Mouse (Mus musculus) heart, adult 2 months (tissue): Measurements from ENCODE around the gene Fam160b1. TPM values are rescaled to one million over a fixed set of nuclear protein-coding genes. Genes with fewer than 3 reads are reported as not detected.
A peak's percentile ranks its signal among the peaks of the same experiment; 100 is the strongest.

Experiments used
- DNase-seq, 2 experiments: peaks; one replicate each; pipeline ENCODE4 v3.0.0; 2021
- H3K27ac ChIP-seq: fragments of 200-600 bp; 2 replicates; pipeline ENCODE4 v1.8.1; 2022
- H3K27me3 ChIP-seq: fragments of 200-500 bp; 2 replicates; pipeline ENCODE4 v1.6.1; 2012; ENCODE audit warnings: mild to moderate bottlenecking, low read length, inconsistent platforms, mixed read lengths; ENCODE audit not compliant: control insufficient read depth, insufficient read depth
- H3K36me3 ChIP-seq: fragments of 200-500 bp; 2 replicates; pipeline ENCODE4 v1.6.1; 2012; ENCODE audit warnings: low read length, inconsistent platforms; ENCODE audit not compliant: control insufficient read depth, insufficient read depth
- H3K4me1 ChIP-seq: fragments of 200-500 bp; 2 replicates; pipeline ENCODE4 v1.6.1; 2011; ENCODE audit warnings: low read length; ENCODE audit not compliant: control insufficient read depth, insufficient read depth
- H3K4me3 ChIP-seq: fragments of 200-600 bp; 2 replicates; pipeline ENCODE4 v1.8.1; 2022
- H3K79me2 ChIP-seq: fragments of 200-500 bp; replicated peaks from 2 replicates; pipeline ENCODE4 v1.6.1; 2012; ENCODE audit warnings: mild to moderate bottlenecking, inconsistent platforms, low read length, moderate library complexity, mixed read lengths; ENCODE audit not compliant: control insufficient read depth, insufficient read depth
- H3K9ac ChIP-seq: fragments of 200-500 bp; 2 replicates; pipeline ENCODE4 v1.6.1; 2012; ENCODE audit warnings: low read depth, mild to moderate bottlenecking, control low read depth, inconsistent platforms, low read length, mixed read lengths
- CTCF ChIP-seq: fragments of 200-600 bp; IDR thresholded peaks from 2 replicates; pipeline ENCODE4 v1.8.1; 2022; ENCODE audit warnings: antibody characterized with exemption, mild to moderate bottlenecking, moderate library complexity
- EP300 ChIP-seq: fragments of 200-500 bp; IDR thresholded peaks from 2 replicates; pipeline ENCODE4 v1.6.1; 2011; ENCODE audit warnings: low read depth, low read length, control low read depth; ENCODE audit not compliant: insufficient read depth
- POLR2A ChIP-seq: fragments of 200-500 bp; IDR thresholded peaks from 2 replicates; pipeline ENCODE4 v1.6.1; 2011; ENCODE audit warnings: mild to moderate bottlenecking, low read depth, low read length, control low read depth; ENCODE audit not compliant: insufficient read depth
- WGBS: fragments of 180-500 bp; shearing (Covaris S2); methylation state at CpG from one replicate; pipeline ENCODE4 v1.1.7; 2018; 5-methylcytosine and 5-hydroxymethylcytosine counted together
- intact Hi-C: fragments of 180-260 bp; cut with DNase I; formaldehyde crosslinking; loops from one replicate; pipeline ENCODE4 v1.15.1; 2025
- polyA plus RNA-seq: library from polyadenylated mRNA; depleted of rRNA; stranded (reverse); fragments of >200 nt; gene quantifications from 2 replicates; pipeline ENCODE4 v1.2.3, GENCODE M21; 2012
- total RNA-seq, 2 experiments: library from RNA; stranded (reverse); gene quantifications; 2 replicates each; pipeline ENCODE4 v1.2.3; 2021

The Fam160b1 gene
- total and polyA plus RNA-seq, 3 experiments = 6.7 to 11.1 (median 10.6) TPM

GRCm38 (mm10) chr19:57393357-57393957, 33.0 kb downstream of the Fam160b1 start:
- WGBS = 68% methylated on average over 6 of the region's 6 CpGs
- no peak overlapping the region for H3K27ac ChIP-seq
- H3K79me2 ChIP-seq = no peaks in the 10 kb centered on the region
- intact Hi-C loops = no loop called here
- TF ChIP-seq EP300 (no peak), CTCF (no peak), POLR2A (no peak)
- DNase-seq = no peak
- no peak overlapping the region for H3K9ac ChIP-seq
- H3K27me3 ChIP-seq = no peaks in the 10 kb centered on the region
- no peaks in the 10 kb centered on the region for H3K4me1 ChIP-seq
- no peak overlapping the region for H3K4me3 ChIP-seq
- no peaks in the 10 kb centered on the region for H3K36me3 ChIP-seq

DNA sequence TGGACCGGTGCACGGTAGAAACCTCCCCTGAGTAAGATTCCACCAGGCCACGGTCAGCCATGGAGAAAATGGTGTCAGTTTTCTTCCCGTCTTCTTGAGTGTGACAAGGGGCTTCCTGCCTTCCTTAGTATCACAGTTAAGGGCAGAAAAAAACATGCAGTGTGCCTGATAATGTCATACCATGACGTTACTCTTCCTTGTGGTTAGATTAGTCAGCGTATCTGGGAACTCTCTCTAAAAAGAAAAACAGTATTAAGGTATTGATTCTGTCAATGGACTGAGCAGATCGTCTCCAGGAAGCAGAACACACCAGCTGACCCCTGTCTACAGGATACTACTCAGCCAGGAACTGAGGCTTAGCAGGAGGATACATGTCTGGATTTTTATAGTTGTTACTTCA, 36.1 kb downstream of the Fam160b1 start:
- 29% methylated on average over 7 of the region's 7 CpGs for WGBS
- no peak overlapping the region for H3K9ac ChIP-seq
- intact Hi-C loops = no loop called here

DNA sequence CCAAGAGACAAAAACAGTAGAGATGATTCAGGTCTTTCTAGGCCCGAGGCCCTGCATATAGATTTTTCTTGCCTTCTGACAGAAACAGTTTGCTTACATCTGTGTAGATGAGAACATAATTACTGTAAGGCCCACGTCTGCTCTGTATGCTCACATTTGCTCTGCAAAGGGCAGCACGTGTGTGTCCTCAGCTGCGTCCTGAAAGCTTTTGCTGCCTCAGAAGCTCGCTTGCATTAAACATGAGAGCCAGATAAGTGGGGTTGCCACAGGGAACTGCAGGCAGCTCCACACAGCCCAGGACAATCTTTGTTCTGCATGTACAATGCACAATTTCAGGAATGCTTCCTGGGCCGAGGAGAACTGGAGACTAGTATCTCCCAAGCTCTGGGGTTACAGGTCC, 41.9 kb downstream of the Fam160b1 start:
- H3K9ac ChIP-seq = no peak overlapping the region
- H3K79me2 ChIP-seq = no peaks in the 10 kb centered on the region
- H3K4me3 ChIP-seq = no peak overlapping the region
- TF ChIP-seq EP300 = no peak
- no peak for TF ChIP-seq CTCF
- no peak for TF ChIP-seq POLR2A
- H3K4me1 ChIP-seq = no peaks in the 10 kb centered on the region
- 86% methylated on average over 6 of the region's 6 CpGs for WGBS
- intact Hi-C loops = loop anchor here (10.0 kb wide), 1 partner anchor 212 kb away; the partner anchor contains the start of gene Atrnl1
- no peaks in the 10 kb centered on the region for H3K36me3 ChIP-seq
- no peaks in the 10 kb centered on the region for H3K27me3 ChIP-seq
- no peak overlapping the region for H3K27ac ChIP-seq
- DNase-seq = no peak

More for the DNA sequence above, 36.1 kb downstream of the Fam160b1 start:
- H3K36me3 ChIP-seq = no peaks in the 10 kb centered on the region
- no peak for TF ChIP-seq EP300
- TF ChIP-seq CTCF = no peak
- no peak for TF ChIP-seq POLR2A
- H3K4me3 ChIP-seq = no peak overlapping the region
- H3K27me3 ChIP-seq = no peaks in the 10 kb centered on the region
- H3K27ac ChIP-seq = no peak overlapping the region
- H3K4me1 ChIP-seq = no peaks in the 10 kb centered on the region
- no peak for DNase-seq
- no peaks in the 10 kb centered on the region for H3K79me2 ChIP-seq

- H3K79me2 ChIP-seq = no peaks in the 10 kb centered on the region
- intact Hi-C loops = loop anchor here (1.0 to 10.0 kb wide), 3 partner anchors 53 to 239 kb away; partner anchors contain the start of gene Atrnl1
- H3K36me3 ChIP-seq = no peaks in the 10 kb centered on the region
- no peak overlapping the region for H3K9ac ChIP-seq
- no peak overlapping the region for H3K27ac ChIP-seq
- peak; percentile 79 to 88 for DNase-seq
- TF ChIP-seq CTCF (peak; percentile 88), EP300 (0 out of 2 replicates have a peak, but pooled peaks have one; percentile 31), POLR2A (no peak)
- WGBS = 9% methylated on average over 24 of the region's 24 CpGs
- no peak overlapping the region for H3K4me3 ChIP-seq
- H3K4me1 ChIP-seq = no peaks in the 10 kb centered on the region
- no peaks in the 10 kb centered on the region for H3K27me3 ChIP-seq
Measured at GRCm38 (mm10) chr19:57403700-57404501, 43.4 kb downstream of the Fam160b1 start.

DNA sequence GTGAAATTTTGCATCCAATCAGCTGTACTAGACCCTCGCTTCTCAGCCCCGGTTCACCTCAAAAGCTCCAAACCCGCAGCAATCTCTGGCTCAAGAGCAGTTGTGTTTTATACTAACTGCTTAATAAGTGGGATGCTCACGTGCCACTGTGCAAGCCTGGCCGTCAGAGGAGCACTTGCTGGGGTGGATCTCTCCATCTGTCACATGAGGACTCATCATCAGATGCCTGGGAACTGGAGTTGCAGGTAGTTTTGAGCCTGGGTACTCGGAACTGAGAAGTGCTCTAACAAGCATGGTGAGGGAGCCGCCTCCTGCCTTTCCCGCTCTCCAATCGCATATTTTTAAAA, 44.0 kb downstream of the Fam160b1 start:
- H3K36me3 ChIP-seq = no peaks in the 10 kb centered on the region
- WGBS = 30% methylated on average over 9 of the region's 9 CpGs
- no peaks in the 10 kb centered on the region for H3K27me3 ChIP-seq
- H3K9ac ChIP-seq = no peak overlapping the region
- intact Hi-C loops = loop anchor here (1.0 to 10.0 kb wide), 3 partner anchors 52 to 239 kb away; partner anchors contain the start of gene Atrnl1
- TF ChIP-seq EP300 (no peak), CTCF (no peak; the same call in 1 of the 2 replicates), POLR2A (no peak)
- no peak for DNase-seq
- no peaks in the 10 kb centered on the region for H3K79me2 ChIP-seq
- H3K4me3 ChIP-seq = no peak overlapping the region
- no peaks in the 10 kb centered on the region for H3K4me1 ChIP-seq
- no peak overlapping the region for H3K27ac ChIP-seq

- TF ChIP-seq POLR2A (no peak), CTCF (no peak), EP300 (no peak)
- intact Hi-C loops = loop anchor here (10.0 kb wide), 1 partner anchor 207 kb away; the partner anchor contains the start of gene Atrnl1
- WGBS = 100% methylated on average over 1 of the region's 1 CpGs
- Histone ChIP-seq H3K4me1 (peaks cover 3% of the 10 kb centered on the region), H3K36me3 (no peaks in the 10 kb centered on the region), H3K27ac (no peak overlapping the region), H3K4me3 (no peak overlapping the region), H3K27me3 (no peaks in the 10 kb centered on the region), H3K79me2 (no peaks in the 10 kb centered on the region), H3K9ac (no peak overlapping the region)
- DNase-seq = no peak
Measured at GRCm38 (mm10) chr19:57407947-57408346, 47.5 kb downstream of the Fam160b1 start.
